Mouse (Mus musculus): ENCODE data around the gene Zfp574. TPM values are rescaled to one million over a fixed set of nuclear protein-coding genes. Genes with fewer than 3 reads are reported as not detected.

Gene Zfp574
- polyA plus RNA-seq, 1 experiment from 2014 or later = 36.6 TPM

GRCm38 (mm10) chr7:25099581-25099980 lies 27.2 kb downstream of the Zfp574 start:
- 52% methylated on average over 4 of the region's 4 CpGs for WGBS
- ATAC-seq = no peak

GRCm38 (mm10) chr7:25105411-25106160 lies 33.2 kb downstream of the Zfp574 start:
- Histone ChIP-seq H3K4me1 (replicated peaks; ENCODE audit: control insufficient read depth, insufficient read depth, low read length) (no peaks in the 10 kb centered on the region), H3K9me3 (ENCODE audit: control insufficient read depth, low read length) (no peaks in the 10 kb centered on the region), H3K9ac (replicated peaks; ENCODE audit: low read depth, low read length) (no peak overlapping the region), H3K27me3 (replicated peaks; ENCODE audit: control insufficient read depth, insufficient read depth, low read length) (no peaks in the 10 kb centered on the region), H3K36me3 (ENCODE audit: control insufficient read depth, insufficient read depth) (no peaks in the 10 kb centered on the region), H3K4me3 (replicated peaks; ENCODE audit: low read length) (no peak overlapping the region), H3K4me2 (ENCODE audit: low read length) (no peak overlapping the region), H3K27ac (ENCODE audit: low read length) (no peak overlapping the region)
- peak; percentile 63 for ATAC-seq
- WGBS = 18% methylated on average over 17 of the region's 17 CpGs

More at GRCm38 (mm10) chr7:25099581-25099980, 27.2 kb downstream of the Zfp574 start:
- Histone ChIP-seq H3K4me2 (ENCODE audit: low read length) (no peak overlapping the region), H3K36me3 (ENCODE audit: control insufficient read depth, insufficient read depth) (0 out of 2 replicates have a peak, but pooled peaks cover 12% of the 10 kb centered on the region), H3K4me1 (replicated peaks; ENCODE audit: control insufficient read depth, insufficient read depth, low read length) (no peaks in the 10 kb centered on the region), H3K4me3 (replicated peaks; ENCODE audit: low read length) (no peak overlapping the region), H3K9ac (replicated peaks; ENCODE audit: low read depth, low read length) (no peak overlapping the region), H3K27ac (ENCODE audit: low read length) (no peak overlapping the region), H3K9me3 (ENCODE audit: control insufficient read depth, low read length) (no peaks in the 10 kb centered on the region), H3K27me3 (replicated peaks; ENCODE audit: control insufficient read depth, insufficient read depth, low read length) (no peaks in the 10 kb centered on the region)

- Histone ChIP-seq H3K4me3 (replicated peaks; ENCODE audit: low read length) (no peak overlapping the region), H3K36me3 (ENCODE audit: control insufficient read depth, insufficient read depth) (no peaks in the 10 kb centered on the region), H3K9ac (replicated peaks; ENCODE audit: low read depth, low read length) (no peak overlapping the region), H3K4me1 (replicated peaks; ENCODE audit: control insufficient read depth, insufficient read depth, low read length) (no peaks in the 10 kb centered on the region), H3K27me3 (replicated peaks; ENCODE audit: control insufficient read depth, insufficient read depth, low read length) (no peaks in the 10 kb centered on the region), H3K4me2 (ENCODE audit: low read length) (no peak overlapping the region), H3K27ac (ENCODE audit: low read length) (no peak overlapping the region), H3K9me3 (ENCODE audit: control insufficient read depth, low read length) (no peaks in the 10 kb centered on the region)
- 61% methylated on average over 16 of the region's 17 CpGs for WGBS
- ATAC-seq = no peak
These were observed 34.6 kb downstream of the Zfp574 start for GRCm38 (mm10) chr7:25106790-25107502.

- H3K4me1 ChIP-seq (replicated peaks; ENCODE audit: control insufficient read depth, insufficient read depth, low read length) = no peaks in the 10 kb centered on the region
- H3K4me3 ChIP-seq (replicated peaks; ENCODE audit: low read length) = no peak overlapping the region
- H3K27me3 ChIP-seq (replicated peaks; ENCODE audit: control insufficient read depth, insufficient read depth, low read length) = no peaks in the 10 kb centered on the region
- no peak overlapping the region for H3K9ac ChIP-seq (replicated peaks; ENCODE audit: low read depth, low read length)
- H3K27ac ChIP-seq (ENCODE audit: low read length) = no peak overlapping the region
- H3K9me3 ChIP-seq (ENCODE audit: control insufficient read depth, low read length) = no peaks in the 10 kb centered on the region
- no peak overlapping the region for H3K4me2 ChIP-seq (ENCODE audit: low read length)
- 80% methylated on average over 12 of the region's 12 CpGs for WGBS
- no peaks in the 10 kb centered on the region for H3K36me3 ChIP-seq (ENCODE audit: control insufficient read depth, insufficient read depth)
- ATAC-seq = no peak
These were observed 37.0 kb downstream of the Zfp574 start for GRCm38 (mm10) chr7:25109355-25109754.

GRCm38 (mm10) chr7:25110336-25110735 lies 38.0 kb downstream of the Zfp574 start:
- Histone ChIP-seq H3K4me3 (replicated peaks; ENCODE audit: low read length) (no peak overlapping the region), H3K9ac (replicated peaks; ENCODE audit: low read depth, low read length) (no peak overlapping the region), H3K4me1 (replicated peaks; ENCODE audit: control insufficient read depth, insufficient read depth, low read length) (no peaks in the 10 kb centered on the region), H3K36me3 (ENCODE audit: control insufficient read depth, insufficient read depth) (0 out of 2 replicates have a peak, but pooled peaks cover 2% of the 10 kb centered on the region), H3K27ac (ENCODE audit: low read length) (no peak overlapping the region), H3K9me3 (ENCODE audit: control insufficient read depth, low read length) (no peaks in the 10 kb centered on the region), H3K27me3 (replicated peaks; ENCODE audit: control insufficient read depth, insufficient read depth, low read length) (no peaks in the 10 kb centered on the region), H3K4me2 (ENCODE audit: low read length) (no peak overlapping the region)
- ATAC-seq = no peak
- 91% methylated on average over 9 of the region's 9 CpGs for WGBS

- H3K4me1 ChIP-seq (replicated peaks; ENCODE audit: control insufficient read depth, insufficient read depth, low read length) = no peaks in the 10 kb centered on the region
- no peak for ATAC-seq
- no peaks in the 10 kb centered on the region for H3K9me3 ChIP-seq (ENCODE audit: control insufficient read depth, low read length)
- WGBS = 88% methylated on average over 17 of the region's 17 CpGs
- H3K9ac ChIP-seq (replicated peaks; ENCODE audit: low read depth, low read length) = no peak overlapping the region
- H3K4me3 ChIP-seq (replicated peaks; ENCODE audit: low read length) = no peak overlapping the region
- no peaks in the 10 kb centered on the region for H3K27me3 ChIP-seq (replicated peaks; ENCODE audit: control insufficient read depth, insufficient read depth, low read length)
- H3K36me3 ChIP-seq (ENCODE audit: control insufficient read depth, insufficient read depth) = 0 out of 2 replicates have a peak, but pooled peaks cover 2% of the 10 kb centered on the region
- H3K27ac ChIP-seq (ENCODE audit: low read length) = no peak overlapping the region
- no peak overlapping the region for H3K4me2 ChIP-seq (ENCODE audit: low read length)
These were observed 40.0 kb downstream of the Zfp574 start for GRCm38 (mm10) chr7:25112178-25112955.

GRCm38 (mm10) chr7:25112956-25113603 lies 40.7 kb downstream of the Zfp574 start:
- WGBS = 88% methylated on average over 16 of the region's 16 CpGs
- Histone ChIP-seq H3K27ac (ENCODE audit: low read length) (no peak overlapping the region), H3K27me3 (replicated peaks; ENCODE audit: control insufficient read depth, insufficient read depth, low read length) (no peaks in the 10 kb centered on the region), H3K4me3 (replicated peaks; ENCODE audit: low read length) (no peak overlapping the region), H3K4me2 (ENCODE audit: low read length) (no peak overlapping the region), H3K9me3 (ENCODE audit: control insufficient read depth, low read length) (no peaks in the 10 kb centered on the region), H3K36me3 (ENCODE audit: control insufficient read depth, insufficient read depth) (0 out of 2 replicates have a peak, but pooled peaks cover 2% of the 10 kb centered on the region), H3K9ac (replicated peaks; ENCODE audit: low read depth, low read length) (no peak overlapping the region), H3K4me1 (replicated peaks; ENCODE audit: control insufficient read depth, insufficient read depth, low read length) (no peaks in the 10 kb centered on the region)
- no peak for ATAC-seq

GRCm38 (mm10) chr7:25120061-25120834 lies 47.9 kb downstream of the Zfp574 start:
- 79% methylated on average over 15 of the region's 25 CpGs for WGBS
- Histone ChIP-seq H3K4me1 (replicated peaks; ENCODE audit: control insufficient read depth, insufficient read depth, low read length) (no peaks in the 10 kb centered on the region), H3K9ac (replicated peaks; ENCODE audit: low read depth, low read length) (no peak overlapping the region), H3K4me3 (replicated peaks; ENCODE audit: low read length) (no peak overlapping the region), H3K4me2 (ENCODE audit: low read length) (no peak overlapping the region), H3K36me3 (ENCODE audit: control insufficient read depth, insufficient read depth) (no peaks in the 10 kb centered on the region), H3K27me3 (replicated peaks; ENCODE audit: control insufficient read depth, insufficient read depth, low read length) (no peaks in the 10 kb centered on the region), H3K9me3 (ENCODE audit: control insufficient read depth, low read length) (no peaks in the 10 kb centered on the region), H3K27ac (ENCODE audit: low read length) (no peak overlapping the region)
- no peak for ATAC-seq
